Mouse (Mus musculus) myocyte (in vitro differentiated cells): ENCODE results near the gene AL732309.1.

Experiments
- CEBPB ChIP-seq: IDR thresholded peaks from 2 replicates; pipeline ENCODE4 v1.6.1; 2011; ENCODE audit warnings: mild to moderate bottlenecking, moderate library complexity; ENCODE audit not compliant: poor library complexity, insufficient read depth, severe bottlenecking
- E2F4 ChIP-seq: IDR thresholded peaks from one replicate; pipeline ENCODE4 v1.6.1; 2011; ENCODE audit warnings: mild to moderate bottlenecking, control low read depth, moderate library complexity; ENCODE audit not compliant: insufficient read depth
- MAX ChIP-seq: IDR thresholded peaks from one replicate; pipeline ENCODE4 v1.6.1; 2011; ENCODE audit warnings: low read depth, mild to moderate bottlenecking, control low read depth
- MYOD1 ChIP-seq, 3 experiments: IDR thresholded peaks; one replicate each; pipeline ENCODE4 v1.6.1; 2011; ENCODE audit warnings: control low read depth in 2 of 3, low read depth in 2 of 3, mild to moderate bottlenecking in 2 of 3, moderate library complexity in 1 of 3; ENCODE audit not compliant: insufficient read length in 2 of 3, control insufficient read depth in 1 of 3
- POLR2A ChIP-seq: IDR thresholded peaks from one replicate; pipeline ENCODE4 v1.6.1; 2011; ENCODE audit warnings: low read depth, mild to moderate bottlenecking, control low read depth, moderate library complexity; ENCODE audit not compliant: insufficient read length
- POLR2AphosphoS2 ChIP-seq: IDR thresholded peaks from one replicate; pipeline ENCODE4 v1.6.1; 2011; ENCODE audit warnings: low read depth, control low read depth; ENCODE audit not compliant: insufficient read length
- REST ChIP-seq: IDR thresholded peaks from one replicate; pipeline ENCODE4 v1.6.1; 2011; ENCODE audit warnings: mild to moderate bottlenecking, control low read depth, moderate library complexity; ENCODE audit not compliant: insufficient read depth, insufficient read length
- TCF12 ChIP-seq: IDR thresholded peaks from one replicate; pipeline ENCODE4 v1.6.1; 2011; ENCODE audit warnings: mild to moderate bottlenecking, control low read depth; ENCODE audit not compliant: poor library complexity, insufficient read depth, severe bottlenecking
- USF1 ChIP-seq: IDR thresholded peaks from one replicate; pipeline ENCODE4 v1.6.1; 2011; ENCODE audit warnings: low read depth, mild to moderate bottlenecking, control low read depth, moderate library complexity

- TF ChIP-seq POLR2A (no peak), TCF12 (no peak), USF1 (no peak), CEBPB (no peak), MYOD1 (IDR thresholded peaks at IDR 0.05; ENCODE audit: control insufficient read depth in 1 of 3, insufficient read length in 2 of 3, low read depth in 2 of 3) (no peak), MAX (no peak), POLR2AphosphoS2 (no peak), E2F4 (no peak), REST (no peak)
Measured at GRCm38 (mm10) chr2:25197946-25198345, 48.7 kb downstream of the AL732309.1 start.
